ENCODE assay signal across 14 mouse cellular contexts in genomic region chr6:93130946-93131685, GRCm38 (mm10).
"Had no signal": no experiment of that assay in that cellular context is flagged by ENCODE, and none has a peak within 500 bp of the region (broad histone marks: within the 10 kb centered on the region; RNA-seq: fewer than 3 reads in every experiment).

No protein-coding gene starts in this region.

- ATAC-seq: lung, postnatal 0 days; midbrain, embryonic 15.5 days had no signal

- H3K27ac ChIP-seq: left cerebral cortex, adult 2 months; limb, embryonic 10.5 days; liver, embryonic 15.5 days; midbrain, embryonic 15.5 days; neural tube, embryonic 12.5 days; stomach, postnatal 0 days had no signal

- H3K9me3 ChIP-seq: limb, embryonic 10.5 days; liver, embryonic 15.5 days; midbrain, embryonic 15.5 days; neural tube, embryonic 12.5 days had no signal

- H3K27me3 ChIP-seq: liver, embryonic 15.5 days; midbrain, embryonic 15.5 days; neural tube, embryonic 12.5 days had no signal

- H3K4me2 ChIP-seq: liver, embryonic 11.5 days; liver, embryonic 15.5 days; midbrain, embryonic 15.5 days; neural tube, embryonic 12.5 days had no signal

- DNase-seq: kidney, postnatal 25 days; lung, adult 2 months; lung, postnatal 36 days; right cerebral cortex, adult 18-20 months; right cerebral cortex, postnatal 25 days; thymus, postnatal 4 days had no signal

- H3K36me3 ChIP-seq: limb, embryonic 10.5 days; liver, embryonic 15.5 days; midbrain, embryonic 15.5 days; neural tube, embryonic 12.5 days had no signal

- H3K4me3 ChIP-seq: left cerebral cortex, adult 2 months; limb, embryonic 10.5 days; liver, embryonic 15.5 days; midbrain, embryonic 15.5 days; neural tube, embryonic 12.5 days had no signal

- H3K9ac ChIP-seq: liver, embryonic 15.5 days; midbrain, embryonic 15.5 days; neural tube, embryonic 12.5 days had no signal

- H3K4me1 ChIP-seq: liver, embryonic 15.5 days; midbrain, embryonic 15.5 days; neural tube, embryonic 12.5 days had no signal
